Mouse (Mus musculus): ENCODE measurements around the gene Olfr60.

Gene Olfr60

DNA sequence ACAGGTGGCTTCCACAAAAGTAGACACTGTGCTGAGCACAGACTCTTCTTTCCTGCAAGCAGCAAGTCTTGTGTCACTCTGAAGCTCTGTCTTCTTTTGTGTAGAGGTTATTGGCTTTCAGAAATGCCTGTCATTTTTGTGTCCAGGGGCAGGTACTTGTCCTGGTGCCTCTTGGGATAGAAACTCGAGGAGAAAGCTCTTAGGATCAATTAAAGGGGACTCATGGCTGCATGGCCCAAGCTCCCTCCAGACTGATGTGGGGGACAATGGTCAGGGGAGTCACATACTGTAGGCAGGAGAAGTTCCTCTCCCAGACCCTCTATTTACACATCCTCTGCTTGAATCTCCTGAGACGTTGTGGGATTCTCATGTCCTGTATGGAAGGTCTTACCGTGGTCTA is at the start of gene Olfr60:
Gene Olfr60 (minus strand): TSS at position 101 of the 400 bp plus-strand sequence.
- DNase-seq (ENCODE audit: low read depth, low spot score): no peak

DNA sequence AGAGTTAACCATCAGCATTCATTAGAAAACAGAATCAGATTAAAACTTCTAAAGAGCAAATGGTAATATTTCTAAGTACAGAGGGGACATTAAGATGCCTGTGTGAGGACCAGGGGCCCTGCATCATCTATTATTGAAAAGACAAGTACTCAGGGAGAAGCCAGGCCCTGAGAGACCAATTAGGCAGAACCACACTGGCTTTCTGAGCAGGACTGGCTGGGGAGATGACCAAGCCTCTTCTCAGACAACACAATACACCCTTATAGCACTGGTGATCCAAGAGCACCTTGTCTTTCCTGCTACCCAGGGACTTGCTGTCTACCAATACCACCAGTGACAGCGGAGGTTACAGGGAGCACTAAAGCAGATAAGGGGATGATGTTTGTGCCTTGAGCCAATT is 41.3 kb upstream of the Olfr60 start, which contains the start of gene Olfr531:
Gene Olfr531 (minus strand): TSS at position 101 of the 400 bp plus-strand sequence.
- no peak for DNase-seq (ENCODE audit: low read depth, low spot score)

DNA sequence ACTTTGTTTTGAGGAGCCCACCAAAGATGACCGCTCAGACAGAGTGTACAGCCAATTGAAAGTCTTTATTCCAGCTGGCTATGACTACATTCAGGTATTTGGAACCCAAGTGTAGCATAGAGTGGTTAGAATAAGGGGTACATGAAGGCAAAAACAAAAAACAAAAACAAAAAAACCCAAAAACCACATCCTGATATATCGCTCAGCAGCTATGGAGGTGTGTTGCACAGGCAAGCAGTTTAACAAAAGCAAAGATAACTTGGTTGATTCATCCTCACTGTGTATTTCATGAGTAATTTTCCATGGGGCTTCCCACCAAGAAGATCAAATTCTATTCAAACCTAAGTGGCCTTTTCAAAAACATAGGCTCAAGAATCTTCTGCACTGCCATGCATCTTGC is 15.4 kb upstream of the Olfr60 start:
- DNase-seq (ENCODE audit: low read depth, low spot score): no peak

DNA sequence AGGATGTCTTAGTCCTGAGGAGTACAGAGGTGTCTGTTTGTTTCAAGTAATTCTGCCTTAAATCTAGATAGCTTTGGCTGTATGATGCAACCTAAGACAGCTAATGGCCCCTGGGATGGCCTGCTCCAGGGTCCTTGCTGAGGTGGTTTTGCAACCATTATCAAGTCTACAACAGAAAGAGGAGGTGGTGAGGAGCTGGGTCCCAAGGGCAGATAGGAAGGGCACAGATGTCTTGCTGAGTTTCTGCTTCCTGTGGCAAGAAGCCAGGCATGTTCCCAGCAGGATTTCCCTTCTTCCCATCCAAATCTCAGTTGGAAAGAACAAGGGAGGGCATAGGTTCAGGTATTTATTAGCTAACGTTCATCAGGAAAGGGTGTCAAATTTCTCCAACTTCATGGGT is 14.8 kb upstream of the Olfr60 start, which contains the start of gene Olfr530:
Gene Olfr530 (minus strand): TSS at position 101 of the 400 bp plus-strand sequence.
- DNase-seq (ENCODE audit: low read depth, low spot score): no peak

DNA sequence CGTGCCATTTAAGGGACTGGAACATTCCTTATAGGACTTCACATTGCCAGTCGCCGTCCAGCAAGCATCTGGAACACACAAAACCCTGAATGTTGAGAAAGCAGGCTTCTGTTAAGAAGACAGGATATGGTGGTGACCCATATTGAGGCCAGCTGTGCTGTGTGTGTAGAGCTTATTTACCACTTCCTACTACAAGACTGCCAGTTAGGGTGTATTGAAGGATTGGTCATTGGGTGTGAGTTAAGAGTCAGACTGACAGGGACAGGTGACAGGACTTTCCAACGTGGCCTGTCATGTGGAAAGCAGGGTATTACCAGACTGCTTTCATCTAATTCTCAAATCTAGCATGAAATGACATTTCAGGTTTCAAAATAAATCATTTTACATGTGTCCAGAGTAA is 12.8 kb upstream of the Olfr60 start:
- DNase-seq (ENCODE audit: low read depth, low spot score): no peak

DNA sequence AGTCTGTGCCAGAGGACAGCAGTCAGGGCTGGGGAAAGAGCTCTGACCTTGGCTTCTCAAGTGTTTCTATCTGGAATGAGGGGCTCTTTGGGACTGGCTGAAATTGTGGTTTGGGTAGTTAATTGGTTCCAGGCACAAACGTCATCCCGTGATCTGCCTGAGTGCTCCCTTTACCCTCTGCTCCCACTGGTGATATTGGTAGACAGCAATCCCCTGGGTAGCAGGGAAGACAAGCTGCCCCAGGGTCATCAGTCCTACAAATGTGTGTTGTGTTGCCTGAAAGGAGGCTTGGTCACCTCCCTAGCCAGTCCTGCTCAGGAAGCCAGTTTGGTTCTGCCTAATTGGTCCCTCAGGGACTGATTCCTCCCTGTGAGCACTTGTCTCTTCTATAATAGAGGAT is 27.8 kb downstream of the Olfr60 start, which contains the start of gene Olfr527:
Gene Olfr527 (plus strand): TSS at position 301 of the 400 bp plus-strand sequence.
- no peak for DNase-seq (ENCODE audit: low read depth, low spot score)

DNA sequence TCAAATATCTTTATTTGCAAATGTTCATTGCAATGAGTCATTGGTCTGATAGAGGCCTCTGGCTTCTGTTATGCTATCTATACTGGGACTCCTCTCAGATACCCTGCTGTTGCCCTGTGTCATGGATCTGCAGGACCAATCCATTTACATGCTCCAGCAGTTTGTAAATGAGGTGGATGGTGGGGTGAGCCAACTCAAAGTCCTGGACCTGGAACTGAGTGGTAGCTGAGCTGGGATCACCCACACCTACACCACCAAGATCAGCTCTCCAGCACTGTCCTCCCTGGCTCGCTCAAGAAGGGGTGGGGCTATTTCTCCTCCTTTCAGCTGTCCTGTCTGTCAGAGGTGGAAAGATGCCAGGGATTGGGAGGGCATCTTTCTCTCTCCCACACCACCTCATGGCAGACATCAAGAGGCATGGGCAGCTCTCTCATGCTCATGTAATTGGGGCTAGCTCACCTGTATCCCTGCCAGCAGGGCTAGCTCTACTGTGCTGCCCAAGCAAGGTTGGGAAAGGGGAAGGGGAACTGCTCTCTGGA is 31.6 kb downstream of the Olfr60 start:
- DNase-seq (ENCODE audit: low read depth, low spot score): no peak

DNA sequence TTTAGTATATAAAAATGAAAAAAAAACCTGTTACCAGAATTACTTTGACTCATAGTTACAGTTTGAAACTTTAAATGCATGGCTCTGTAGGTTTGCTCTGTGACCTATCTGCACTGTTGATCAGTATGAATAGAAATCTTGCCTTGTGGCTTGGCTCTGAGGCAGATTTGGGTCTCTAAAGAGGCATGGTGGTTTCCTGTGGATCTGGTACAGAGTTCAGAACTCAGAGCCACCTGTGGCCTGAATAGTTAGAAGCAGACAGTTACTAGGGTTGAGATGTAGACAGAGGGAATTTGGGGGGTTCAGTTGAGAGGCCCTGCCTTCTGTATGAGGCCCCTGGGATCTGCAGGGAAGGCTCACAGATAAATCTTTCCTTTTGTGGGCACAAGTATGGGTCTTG is 40.3 kb downstream of the Olfr60 start:
- DNase-seq (ENCODE audit: low read depth, low spot score): no peak

DNA sequence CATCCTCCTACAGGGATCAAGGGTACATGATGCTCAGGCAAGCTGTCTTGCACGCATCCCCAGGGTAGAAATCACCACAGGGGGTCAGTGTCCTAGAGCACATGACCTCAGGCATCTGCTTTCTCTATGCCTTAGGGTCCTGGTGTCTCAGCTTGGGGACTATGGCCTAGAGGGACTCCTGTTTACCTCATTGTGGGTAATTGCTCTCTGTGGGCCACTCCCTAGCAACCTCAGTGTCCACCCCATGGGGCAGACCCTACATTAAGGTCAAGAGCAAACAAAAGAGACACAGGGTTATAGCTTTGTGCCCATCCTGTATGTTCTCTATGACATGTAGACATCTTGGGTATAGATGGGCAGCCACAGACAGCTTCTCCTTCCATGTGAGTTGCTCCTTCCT is 40.9 kb downstream of the Olfr60 start, which contains the start of gene Olfr525:
Gene Olfr525 (plus strand): TSS at position 301 of the 400 bp plus-strand sequence.
- no peak for DNase-seq (ENCODE audit: low read depth, low spot score)

DNA sequence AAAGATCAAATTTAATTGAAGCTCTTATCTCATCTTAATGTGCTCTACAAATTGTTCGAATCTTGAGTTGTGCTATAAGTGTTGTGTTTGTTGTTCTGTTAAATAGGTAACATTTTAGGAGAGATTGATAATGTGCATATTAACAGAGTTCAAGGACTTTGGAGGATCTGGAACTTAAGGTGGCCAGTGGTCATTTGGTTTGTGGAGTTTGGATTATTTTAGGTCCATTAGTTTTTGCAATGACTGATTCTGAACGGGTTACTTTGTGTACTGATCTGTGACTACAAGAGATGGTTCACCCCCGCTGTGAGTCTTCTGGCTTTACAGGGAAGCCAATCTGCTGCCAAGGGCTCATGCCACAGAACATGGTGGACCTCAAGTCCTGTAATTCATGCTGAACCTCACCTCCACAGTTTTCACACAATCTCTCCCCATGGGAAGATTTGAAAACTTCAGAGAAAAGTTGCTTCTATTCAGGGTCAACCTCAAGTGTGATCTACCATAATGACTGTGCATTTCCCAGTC is 41.5 kb downstream of the Olfr60 start:
- DNase-seq (ENCODE audit: low read depth, low spot score): no peak

DNA sequence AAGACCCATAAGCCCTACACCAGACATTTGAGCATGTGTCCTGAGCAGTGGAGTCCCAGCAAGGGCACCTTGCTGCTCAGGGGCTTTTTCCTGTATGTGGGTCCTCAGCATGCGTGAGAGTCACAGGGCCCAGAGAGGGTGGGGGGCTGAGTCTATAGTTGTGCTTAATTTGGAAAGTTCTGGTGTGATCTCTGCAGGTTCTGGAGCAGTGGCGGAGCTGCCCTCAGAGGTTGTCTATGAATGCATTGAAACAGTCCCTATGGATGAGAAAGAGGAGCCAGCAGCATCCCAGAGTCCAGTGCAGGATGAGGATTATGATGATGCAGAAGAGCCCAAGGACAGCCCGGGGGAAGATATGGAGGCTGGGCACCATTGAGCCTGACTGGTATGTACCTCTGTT is 62.1 kb downstream of the Olfr60 start:
- DNase-seq (ENCODE audit: low read depth, low spot score): no peak

DNA sequence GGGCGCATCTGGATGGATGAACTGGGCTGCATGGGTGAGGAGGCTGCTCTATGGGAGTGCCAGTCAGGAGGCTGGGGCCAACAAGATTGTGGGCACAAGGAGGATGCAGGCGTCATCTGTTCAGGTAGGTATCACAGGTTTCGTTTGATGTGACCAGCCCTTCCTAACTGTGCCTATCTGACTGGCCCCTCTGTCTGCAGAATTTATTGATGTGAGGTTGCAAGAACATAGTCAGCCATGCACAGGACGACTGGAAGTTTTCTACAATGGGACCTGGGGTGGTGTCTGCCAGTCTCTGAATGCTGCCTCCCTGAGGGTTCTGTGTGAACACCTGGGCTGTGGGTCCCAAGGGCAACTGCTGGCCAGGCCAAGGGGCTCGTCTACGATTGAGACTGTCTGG is 64.6 kb downstream of the Olfr60 start:
- no peak for DNase-seq (ENCODE audit: low read depth, low spot score)

DNA sequence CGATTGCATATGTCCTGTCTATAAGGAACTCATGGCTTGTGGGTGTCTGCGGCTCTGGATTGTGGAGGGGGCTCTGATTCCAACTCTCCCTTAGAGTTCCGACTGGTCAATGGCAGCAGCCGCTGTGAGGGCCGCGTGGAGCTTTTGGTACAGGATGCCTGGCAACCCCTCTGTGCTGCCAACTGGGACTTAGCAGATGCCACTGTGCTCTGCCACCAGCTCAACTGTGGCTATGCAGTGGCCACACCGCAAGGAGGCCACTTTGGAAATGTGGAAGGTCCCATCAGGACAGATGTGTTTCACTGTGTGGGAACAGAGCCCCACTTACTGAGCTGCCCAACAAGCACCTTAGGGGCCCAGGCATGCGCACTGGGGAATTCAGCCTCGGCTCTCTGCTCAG is 65.7 kb downstream of the Olfr60 start:
- no peak for DNase-seq (ENCODE audit: low read depth, low spot score)
